Mouse (Mus musculus): ENCODE data around the gene Eif2b2.

The Eif2b2 gene

DNA sequence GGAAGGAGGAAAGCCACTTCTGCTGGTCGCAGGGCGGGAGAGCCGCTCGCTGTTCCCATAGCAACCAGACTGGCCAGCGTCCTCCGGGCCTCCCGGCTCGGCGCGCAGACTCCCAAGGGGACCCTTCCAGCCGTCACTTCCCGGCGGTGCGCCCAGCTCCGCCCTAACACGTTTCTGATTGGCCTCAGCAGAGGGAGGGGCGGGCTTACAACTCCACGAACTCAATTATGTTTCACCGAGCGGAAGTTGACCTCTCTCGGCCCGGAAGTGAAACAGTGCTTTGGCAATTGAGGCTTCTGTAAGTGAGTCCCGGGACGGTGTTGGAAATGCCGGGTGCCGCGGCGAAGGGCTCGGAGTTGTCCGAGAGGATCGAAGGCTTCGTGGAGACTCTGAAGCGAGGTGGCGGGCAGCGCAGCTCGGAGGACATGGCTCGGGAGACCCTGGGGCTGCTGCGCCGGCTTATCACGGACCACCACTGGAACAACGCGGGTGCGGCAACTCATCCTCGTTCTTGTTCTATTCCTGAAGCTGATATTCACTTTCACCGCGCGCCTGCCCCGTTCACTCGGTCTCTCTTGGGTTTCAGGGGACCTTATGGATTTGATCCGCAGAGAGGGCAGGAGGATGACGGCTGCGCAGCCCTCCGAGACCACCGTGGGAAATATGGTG is at the start of gene Eif2b2:
Gene Eif2b2 (plus strand): TSS at position 246 of the 669 bp plus-strand sequence.
- peak; percentile 91 to 93 for DNase-seq

DNA sequence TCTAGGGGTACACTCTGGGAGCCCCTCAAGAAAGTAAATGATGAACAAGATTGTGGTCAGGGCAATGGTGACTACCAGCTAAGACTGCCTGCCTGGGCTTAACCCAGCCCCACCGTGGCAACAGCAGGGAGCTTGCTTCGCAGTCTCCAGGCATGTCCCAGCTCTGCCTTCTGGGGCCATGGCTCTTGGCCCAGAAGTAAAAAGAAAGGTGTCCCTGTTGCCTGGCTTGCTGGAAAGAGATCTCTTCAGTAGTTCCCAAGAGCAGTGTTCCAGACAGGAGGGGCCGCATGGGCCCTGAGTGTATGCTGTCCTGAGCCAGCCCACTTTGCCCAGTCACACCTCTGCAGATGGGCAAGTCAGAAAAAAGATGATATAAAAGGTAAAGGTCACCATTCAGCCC is 49.4 kb upstream of the Eif2b2 start:
- no peak for DNase-seq

DNA sequence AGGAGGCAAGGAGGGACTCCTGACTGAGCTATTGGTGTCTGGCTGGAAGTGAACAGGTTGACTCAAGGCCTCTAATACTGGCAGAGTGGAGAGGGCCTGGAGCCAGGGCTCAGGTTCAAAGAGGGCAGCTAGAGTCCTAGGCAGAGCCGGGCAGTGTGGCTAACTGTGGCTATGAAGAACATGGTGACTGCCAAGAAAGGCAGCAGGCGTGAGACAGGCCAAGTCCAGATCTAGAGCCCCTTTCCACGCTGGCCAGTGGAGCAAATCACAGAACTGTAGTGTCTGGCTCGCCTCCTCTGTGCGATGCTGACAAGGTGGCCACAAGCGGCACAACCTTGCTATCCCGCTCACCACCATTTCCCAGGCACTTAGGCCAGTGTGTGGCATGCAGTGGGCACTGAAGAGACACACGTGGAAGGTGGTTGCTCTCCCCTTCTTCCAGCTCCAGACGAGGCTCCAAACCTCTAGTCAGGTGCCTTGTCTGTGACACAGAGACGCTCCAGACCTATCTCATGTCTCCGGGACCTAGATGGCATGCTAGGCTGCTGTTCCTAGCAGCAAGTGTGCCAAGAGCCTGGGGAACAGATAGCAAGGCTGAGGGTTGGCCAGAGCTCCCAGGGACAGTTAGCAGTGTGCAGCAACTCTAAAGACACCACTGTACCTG is 48.9 kb upstream of the Eif2b2 start:
- DNase-seq, result no peak

DNA sequence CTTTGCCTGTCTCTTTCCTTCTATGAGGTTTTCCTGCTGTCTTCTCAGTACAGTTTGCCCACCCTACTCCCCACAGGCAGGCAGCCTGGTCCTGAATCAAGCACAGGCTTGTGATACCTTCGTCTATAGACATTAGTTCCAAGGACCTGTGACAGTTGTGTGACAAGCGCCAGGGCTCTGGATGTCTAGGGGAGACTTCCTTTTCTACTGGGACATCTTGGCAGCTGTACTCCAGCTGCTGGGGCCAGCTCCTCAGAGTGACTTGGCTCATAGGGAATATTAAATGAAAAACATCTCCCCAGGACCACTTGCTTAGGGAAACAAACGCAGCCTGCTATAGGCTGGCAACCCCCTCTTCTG is 48.4 kb upstream of the Eif2b2 start:
- no peak for DNase-seq

DNA sequence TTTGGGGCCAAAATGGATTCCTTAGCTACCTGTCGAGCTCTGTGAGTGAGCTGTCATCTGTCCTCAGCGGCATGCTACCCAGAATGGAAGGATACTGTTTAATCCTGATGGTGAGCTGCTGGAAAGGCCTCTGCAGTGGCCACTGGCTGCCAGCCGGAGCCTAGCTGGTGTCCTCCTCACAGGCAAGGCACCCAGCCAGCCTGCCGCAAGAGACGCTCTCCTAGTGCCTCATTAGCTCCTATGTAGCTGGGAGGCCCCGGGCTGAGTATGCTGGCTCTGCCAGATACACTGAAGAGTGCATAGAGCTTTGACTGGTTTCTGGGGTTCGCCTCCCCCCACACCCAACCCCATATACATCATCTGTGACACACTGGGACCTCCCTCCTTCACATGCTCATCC is 45.3 kb upstream of the Eif2b2 start:
- DNase-seq, result no peak

DNA sequence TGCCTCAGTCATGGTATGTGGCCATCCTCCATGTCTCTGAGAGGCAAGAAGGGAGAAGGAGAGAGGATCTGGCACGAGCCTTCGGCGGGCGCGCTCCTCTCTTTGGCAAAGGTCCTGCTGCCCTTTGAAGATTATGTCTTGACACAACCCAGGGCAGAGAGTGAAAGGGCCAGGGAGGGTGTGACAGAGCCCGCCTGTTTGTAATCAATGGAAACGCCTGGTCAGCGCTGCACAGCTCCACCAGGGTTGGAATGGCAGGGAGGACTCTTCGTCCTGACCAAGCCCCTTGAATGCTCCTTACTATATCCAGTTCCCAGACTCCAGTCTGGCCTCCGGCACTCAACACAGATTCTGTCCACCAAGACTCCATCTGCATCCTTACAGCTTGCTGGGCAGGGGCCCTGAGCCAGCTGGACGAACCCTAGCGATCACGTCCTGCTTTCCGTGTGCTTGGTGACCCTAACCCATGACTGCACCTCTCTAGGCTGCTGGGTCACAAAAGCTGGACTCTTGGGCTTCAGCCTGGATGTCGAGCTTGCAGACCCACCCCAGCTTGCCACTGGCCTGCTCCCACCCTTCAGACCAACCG is 44.1 kb upstream of the Eif2b2 start:
- no peak for DNase-seq

DNA sequence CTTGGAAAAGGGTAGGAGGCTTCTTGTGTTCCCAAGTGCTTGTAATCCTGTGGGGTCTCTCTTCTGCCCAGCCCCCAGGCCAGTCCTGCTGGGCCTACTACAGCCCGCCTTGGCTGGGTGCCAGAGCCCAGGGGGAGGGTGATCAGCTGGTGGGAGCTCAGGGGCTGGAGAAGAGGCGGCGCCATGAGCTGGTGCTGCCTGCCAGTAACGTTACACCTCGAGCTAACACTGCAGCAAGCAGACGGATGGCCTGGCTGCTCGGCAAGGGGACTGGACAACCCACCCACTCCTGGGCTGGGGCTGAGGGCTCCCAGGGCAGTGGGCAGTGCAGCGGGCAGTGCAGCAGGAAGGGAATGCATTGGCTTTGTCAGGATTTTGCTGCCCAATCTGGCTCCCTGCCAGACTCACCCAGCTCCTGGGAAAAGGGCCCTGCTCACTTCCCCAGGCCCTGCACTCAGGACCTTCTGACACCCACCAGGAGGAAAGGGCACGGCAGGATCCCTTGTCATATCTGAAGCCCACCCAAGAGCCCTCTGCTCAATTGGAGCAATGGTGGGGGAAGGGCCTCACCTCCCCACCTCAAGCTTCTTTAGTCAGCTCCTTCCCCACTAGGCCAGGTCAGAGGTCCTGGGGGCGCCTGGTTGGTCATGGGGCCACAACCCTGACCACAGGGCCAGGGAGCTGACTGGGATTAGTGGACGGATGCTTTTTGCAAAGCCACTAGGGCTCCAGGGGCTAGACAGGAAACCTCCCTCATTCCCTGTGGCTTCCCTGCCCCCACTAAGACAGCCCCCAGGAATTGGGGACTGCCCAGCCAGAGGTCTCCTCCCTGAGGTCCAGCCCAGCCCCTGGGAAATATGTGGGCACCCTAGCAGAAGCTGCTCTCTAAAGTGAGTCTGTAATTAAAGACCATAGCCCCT is 43.1 kb upstream of the Eif2b2 start:
- DNase-seq, result no peak

DNA sequence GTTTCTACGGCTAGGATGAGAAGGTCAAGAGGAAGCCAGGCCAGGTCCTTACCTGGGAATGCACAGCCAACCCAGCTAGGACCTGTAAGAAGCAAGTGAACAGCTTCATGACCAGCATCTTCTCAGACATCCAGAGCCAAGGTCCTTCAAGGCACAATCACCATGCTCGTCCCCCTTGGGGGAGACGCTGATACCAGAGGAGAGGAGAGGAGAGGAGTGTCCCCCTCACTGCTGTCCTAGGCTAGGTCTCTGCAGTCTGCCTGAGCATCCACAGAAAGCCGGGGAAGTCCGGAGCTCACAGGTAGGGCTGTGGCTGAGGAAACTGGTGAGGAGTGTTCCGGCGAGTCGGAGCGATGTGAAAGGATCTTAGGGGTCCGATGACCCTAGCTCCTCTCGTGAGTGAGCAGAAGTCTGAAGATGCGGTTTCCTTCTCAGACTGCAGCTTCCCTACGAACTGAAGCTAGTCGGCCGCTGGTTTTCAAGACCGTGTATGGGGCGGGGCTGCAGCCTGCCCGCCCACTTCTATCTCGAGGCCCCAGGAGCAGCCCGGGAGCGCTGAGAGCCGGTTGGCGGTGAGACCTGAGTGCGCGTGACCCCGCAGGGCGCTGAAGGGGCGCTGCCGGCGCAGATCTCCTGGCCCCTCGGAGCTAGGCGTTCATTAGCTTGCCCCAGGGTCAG is 42.3 kb upstream of the Eif2b2 start:
- peak; percentile 48 to 51 for DNase-seq

DNA sequence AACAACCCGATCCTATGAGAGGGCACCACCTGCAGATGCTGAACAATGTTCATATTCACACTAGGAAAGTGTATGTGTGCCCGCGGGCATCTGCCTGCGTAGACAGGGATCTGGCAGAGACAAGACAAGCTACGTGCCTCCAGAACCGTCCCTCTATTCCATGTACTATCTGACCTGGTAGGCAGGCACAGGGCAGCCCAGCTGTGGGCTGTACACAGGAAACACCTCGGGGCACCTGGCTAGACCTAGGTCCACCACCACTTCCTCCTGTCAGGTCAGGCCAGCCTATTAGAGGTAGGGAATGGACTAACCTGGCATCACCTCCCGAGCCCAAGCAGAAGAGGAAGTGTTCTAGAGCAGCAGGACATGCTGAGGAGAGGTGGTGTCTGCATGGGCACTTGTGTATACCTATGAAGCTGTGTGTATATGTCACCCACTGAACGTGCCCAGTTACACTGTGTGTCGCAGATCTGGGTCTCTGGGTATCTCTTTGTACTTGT is 41.5 kb upstream of the Eif2b2 start, which contains the start of gene Pgf:
Gene Pgf (minus strand): TSS at position 51 of the 500 bp plus-strand sequence.
- peak in 1 of 2 experiments; percentile 17 for DNase-seq

DNA sequence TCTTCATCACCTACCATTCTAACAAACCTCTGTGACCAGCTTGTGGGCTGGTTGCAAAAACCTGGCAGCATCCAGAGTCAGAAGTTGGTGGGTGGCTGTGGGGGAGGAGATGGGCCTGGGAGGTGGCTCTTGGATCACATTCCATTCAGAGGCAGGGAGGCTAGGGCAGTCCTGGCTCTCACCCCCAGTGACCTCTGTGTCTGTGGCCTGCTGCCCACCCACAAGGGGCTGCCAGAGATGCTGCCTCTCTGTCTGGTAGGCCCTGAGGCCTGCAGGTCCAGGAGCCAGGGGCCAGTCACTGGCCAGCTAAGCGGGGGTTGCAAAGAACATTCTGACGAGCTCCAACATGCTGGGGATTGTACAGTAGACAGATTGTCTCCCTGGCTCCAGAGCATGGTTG is 41.0 kb upstream of the Eif2b2 start:
- no peak for DNase-seq

DNA sequence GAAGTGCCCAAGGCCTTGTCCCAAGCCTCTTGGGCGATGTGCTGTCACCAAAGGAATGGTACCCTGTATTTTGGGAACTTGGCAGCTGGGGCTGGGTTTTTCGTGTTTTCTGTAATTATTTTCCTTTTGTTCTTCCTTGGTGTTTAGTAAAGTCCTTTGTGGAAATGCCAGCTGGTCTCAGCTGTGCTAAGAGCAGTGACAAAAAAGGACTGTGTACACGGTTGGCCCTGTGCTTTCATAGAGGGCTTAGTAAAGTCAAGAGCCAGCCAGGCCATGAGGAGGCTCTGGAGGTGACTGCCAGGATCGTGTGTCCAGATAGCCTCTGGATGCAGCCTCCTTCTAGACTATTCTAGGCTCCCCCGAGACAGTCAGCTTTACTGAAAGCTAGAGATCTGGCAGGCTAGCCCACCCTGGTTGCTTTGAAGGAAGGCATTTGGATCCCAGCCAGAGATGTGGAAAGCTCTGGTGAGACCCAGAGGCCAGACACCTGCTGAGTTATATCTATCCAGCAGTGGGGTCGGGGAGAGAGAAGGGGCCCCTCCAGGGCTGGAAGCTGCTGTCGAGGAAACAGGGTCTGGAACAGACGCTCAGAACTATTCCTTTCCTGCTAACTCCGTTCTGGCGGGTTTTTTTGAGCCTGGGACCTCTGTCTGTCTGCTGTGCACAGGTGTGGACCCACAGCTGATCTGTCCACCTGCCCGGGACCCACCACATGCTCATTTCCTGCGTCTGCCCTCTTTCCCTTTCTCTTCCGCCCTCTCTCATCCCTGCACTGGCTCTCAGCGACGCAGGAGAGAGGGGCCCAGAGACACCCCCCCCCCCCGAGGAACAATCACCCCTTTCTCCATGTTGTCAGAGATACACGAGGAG is 37.6 kb upstream of the Eif2b2 start:
- DNase-seq, result no peak

DNA sequence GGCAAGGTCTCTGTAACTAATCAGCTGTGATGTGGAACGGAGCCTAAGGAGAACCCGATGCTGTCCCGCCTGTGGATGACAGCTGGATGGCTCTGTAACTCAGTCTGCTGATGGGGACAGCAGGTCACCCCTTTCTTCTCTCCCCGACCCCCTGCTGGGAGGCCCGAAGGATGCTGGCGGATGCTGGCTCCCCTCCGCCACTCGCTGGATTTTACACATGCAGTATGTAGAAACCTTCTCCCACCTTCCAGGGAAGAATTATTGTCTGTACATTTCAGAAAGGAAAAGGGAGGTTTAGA is 37.0 kb upstream of the Eif2b2 start:
- DNase-seq, result no peak

DNA sequence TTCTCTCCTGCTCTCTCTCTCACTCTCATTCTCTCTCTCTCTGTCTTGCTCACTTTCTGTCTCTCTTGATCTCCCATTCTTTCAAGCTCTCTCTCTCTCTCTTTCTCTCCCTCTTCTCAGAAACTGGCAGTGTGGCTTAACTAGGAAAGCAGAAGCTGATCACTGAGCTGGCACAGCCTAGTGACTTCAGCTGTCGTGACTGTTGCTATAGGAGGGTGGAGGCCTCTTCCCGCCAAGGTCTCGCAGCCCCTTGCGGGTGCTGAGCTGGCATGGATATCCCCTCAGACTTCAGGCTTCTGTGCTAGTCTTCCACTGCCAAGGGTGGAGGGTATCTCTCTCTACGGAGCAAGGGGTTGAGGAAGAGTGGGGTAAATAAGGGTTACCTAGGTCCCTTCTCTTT is 36.4 kb upstream of the Eif2b2 start:
- DNase-seq, result no peak

DNA sequence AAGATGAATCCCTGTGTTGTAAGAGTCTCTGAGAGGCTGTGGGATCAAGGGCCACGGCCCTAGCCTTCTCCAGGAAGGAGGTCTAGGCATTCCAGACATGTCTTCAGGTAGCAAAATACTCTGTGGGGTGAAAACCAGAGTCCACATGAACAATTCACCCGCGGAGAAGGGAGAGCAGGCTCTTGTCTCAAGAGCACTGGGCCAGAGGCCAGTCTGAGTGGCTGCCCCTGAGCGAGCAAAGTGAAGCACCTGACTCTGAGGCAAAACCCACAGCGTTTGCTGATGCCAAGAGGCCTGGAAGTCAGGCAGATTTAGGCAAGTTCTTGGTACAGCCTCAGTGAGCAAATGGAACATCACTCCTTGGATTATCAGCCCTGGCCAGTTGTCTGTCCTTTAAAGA is 35.2 kb upstream of the Eif2b2 start:
- no peak for DNase-seq

DNA sequence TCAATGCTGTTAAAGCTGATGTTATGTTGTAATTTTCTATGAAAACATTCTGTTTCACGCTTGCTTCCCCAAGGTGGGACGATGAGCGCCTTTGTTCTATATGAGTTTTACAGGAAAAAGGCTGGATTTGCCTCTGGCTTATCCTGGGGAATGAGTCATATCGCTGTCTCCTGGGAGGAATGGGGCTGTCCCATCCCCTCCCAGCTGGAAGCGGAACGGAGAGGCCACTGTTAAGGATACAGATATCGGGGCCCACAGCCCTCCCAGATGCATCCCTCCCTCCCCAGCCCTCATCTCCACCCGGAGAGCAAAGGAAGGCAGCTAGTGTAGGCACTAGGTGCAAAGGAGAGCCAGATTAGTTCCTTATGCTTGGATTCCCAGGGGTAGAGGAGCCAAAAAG is 33.5 kb upstream of the Eif2b2 start:
- no peak for DNase-seq

DNA sequence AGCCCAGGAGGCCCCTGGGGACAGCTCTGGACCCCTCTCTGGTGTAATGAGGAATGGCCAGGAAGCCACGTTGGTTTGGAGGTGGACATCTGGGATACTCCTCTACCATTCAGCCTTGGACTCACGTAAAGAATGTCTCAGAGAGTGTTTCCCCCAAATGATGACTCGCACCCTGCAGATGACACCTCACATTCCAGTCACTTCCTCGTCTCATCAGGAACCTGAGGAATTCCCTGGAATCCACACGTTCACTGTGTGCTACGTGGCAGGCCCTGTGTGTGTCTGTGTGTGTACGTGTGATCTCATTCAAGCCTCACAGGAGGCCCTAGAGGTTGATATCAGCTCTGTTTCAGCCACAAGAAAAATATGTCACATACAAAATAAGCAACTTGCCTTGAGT is 32.9 kb upstream of the Eif2b2 start:
- no peak for DNase-seq

DNA sequence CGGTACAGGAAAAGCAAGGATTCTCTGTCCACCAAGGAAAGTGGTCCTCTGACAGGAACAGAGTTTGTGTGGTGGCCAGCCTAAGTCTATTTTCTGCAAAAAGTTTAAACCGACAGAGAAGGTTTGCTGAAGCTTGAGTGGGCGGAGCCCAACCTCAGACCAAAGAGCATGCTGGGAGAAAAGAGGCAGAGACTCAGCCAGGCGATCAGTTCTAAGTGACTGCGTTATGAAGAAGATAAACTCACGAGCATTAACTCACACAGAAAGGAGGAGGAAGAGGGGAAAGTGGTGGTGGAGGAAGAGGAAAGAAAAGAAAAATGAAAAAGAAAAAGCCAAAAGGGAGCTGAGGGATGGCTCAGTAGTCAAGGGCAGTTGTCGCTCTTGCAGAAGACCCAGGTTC is 29.0 kb upstream of the Eif2b2 start:
- no peak for DNase-seq

DNA sequence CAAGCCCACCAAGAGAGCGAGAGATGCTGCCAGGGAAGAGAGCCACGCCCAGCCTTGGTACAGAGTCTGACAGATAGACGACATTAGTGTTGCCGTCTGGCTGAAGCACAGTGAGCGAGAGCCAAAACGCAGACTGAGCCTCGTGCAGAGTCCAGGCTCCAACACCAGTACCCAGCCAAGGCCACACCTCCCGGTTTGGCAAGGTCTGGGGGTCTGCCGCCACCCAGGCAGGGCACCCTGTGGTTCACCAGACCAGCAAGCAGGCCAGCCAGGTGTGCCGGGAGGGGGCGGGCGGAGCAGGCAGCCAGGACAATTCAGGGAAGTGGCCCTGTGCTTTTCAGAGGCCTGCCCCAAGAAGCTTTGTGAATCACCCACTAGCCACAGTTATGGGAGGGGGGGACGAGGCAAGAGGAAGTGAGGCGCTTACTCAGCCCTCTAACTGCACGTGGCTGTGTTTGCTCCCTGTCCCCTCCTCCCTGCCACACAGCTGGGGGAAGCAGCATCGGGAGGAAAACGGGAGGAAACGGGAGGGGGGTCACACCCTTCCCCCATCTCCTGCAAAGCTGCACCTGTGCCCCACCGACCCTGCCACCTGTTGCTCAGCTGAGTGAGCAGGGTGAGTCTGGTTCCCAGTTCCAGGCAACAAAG is 26.7 kb upstream of the Eif2b2 start:
- peak; percentile 50 to 54 for DNase-seq

DNA sequence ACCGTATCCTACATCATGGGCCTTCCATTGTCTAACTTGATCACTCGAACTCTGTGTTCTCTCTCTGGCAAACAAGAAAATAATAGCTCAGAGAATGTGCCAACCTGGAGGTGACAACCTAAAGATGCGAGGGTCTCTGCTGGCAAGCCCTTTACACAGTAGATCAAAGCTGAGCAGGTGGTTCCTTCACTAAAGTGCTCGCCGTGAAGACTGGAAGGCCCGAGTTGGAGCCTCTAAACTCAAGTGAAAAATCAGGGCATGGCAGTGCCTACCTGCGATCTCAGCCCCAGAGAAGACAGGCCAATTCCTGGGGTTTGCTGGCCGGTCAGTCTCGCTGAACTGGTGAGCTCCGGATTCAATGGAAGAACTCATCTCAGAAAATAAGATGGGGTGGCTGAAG is 26.1 kb upstream of the Eif2b2 start:
- no peak for DNase-seq

DNA sequence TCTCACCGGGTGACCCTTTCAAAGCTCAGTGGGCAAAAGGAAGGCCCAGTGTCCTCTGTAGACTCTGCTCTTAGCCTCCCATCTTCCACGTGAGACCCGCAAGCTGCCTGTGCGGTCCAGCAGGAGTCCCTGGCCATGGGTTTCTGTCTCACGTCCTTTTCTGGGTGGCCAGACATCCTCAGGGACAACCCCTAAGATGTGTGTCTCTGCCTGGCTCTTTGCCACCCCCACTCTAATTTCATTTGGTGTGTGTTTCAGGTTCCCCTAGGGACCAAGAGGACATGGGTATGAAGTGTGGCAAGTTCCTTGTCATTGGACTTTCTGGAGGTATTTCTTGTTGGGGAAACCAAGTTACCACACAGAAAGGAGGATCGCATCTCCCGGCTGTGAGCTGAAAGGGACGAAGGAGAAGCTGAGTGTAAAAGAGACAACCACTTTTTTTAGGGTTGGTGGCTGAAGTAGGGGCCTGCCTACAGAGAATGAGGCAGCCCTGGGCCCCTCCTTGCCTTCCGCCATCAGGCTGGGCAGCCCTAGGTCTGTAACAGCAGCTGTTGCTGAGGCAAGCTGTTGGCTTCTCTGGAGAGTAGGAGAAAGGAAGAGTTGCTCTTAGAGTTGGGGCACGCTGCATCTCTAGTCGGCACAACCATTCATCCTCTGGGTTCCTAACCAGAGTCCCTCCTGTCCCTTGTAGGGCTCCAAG is 25.2 kb upstream of the Eif2b2 start:
- no peak for DNase-seq

DNA sequence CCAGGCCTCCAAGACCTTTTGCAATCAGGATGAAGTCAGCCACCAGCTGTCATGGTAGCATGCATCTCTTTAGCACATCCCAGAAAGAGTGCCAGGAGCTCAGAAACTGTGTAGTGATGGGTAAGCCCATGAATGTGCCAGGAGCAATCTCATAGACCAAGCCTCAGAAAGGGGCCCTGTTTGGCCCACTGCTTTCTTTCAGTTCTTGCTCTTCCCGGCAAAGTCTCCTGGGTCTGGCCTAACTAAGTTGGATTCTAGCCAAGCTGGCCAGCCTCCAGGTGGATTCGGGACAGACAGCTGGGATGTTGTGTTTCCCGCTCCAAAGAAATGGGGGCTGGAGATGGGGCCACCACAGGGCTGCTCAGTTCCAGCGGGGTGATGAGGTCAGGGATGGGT is 24.7 kb upstream of the Eif2b2 start:
- no peak for DNase-seq

Data from B cell, adult 2 months (primary cell).